Mouse (Mus musculus) embryonic facial prominence, embryonic 13.5 days (tissue): ENCODE results near the gene Prss28. TPM values are rescaled to one million over a fixed set of nuclear protein-coding genes. Genes with fewer than 3 reads are reported as not detected.

Source experiments
- ATAC-seq: fragments of 200-750 bp; cut with Nextera tagmentation; 2 replicates; pipeline ENCODE4 v1.8.0; 2017; ENCODE audit warnings: low read depth; ENCODE audit not compliant: insufficient number of reproducible peaks, insufficient read depth, low FRiP score, low TSS enrichment
- H3K27ac ChIP-seq: fragments of 300-500 bp; sonication (generic); 2 replicates; pipeline ENCODE4 v1.5.1; 2015; ENCODE audit warnings: moderate library complexity, mild to moderate bottlenecking, inconsistent platforms
- H3K27me3 ChIP-seq: fragments of 300-500 bp; sonication (generic); 2 replicates; pipeline ENCODE4 v1.6.1; 2015; ENCODE audit warnings: mild to moderate bottlenecking, inconsistent platforms
- H3K36me3 ChIP-seq: fragments of 300-500 bp; sonication (generic); 2 replicates; pipeline ENCODE4 v1.6.1; 2015; ENCODE audit warnings: mild to moderate bottlenecking, inconsistent platforms
- H3K4me1 ChIP-seq: fragments of 300-500 bp; sonication (generic); 2 replicates; pipeline ENCODE4 v1.6.1; 2015; ENCODE audit warnings: inconsistent platforms
- H3K4me2 ChIP-seq: fragments of 300-500 bp; sonication (generic); 2 replicates; pipeline ENCODE4 v1.6.1; 2015; ENCODE audit warnings: moderate library complexity, mild to moderate bottlenecking, inconsistent platforms
- H3K4me3 ChIP-seq: fragments of 300-500 bp; sonication (generic); 2 replicates; pipeline ENCODE4 v1.5.1; 2015; ENCODE audit warnings: mild to moderate bottlenecking, inconsistent platforms
- H3K9ac ChIP-seq: fragments of 300-500 bp; sonication (generic); 2 replicates; pipeline ENCODE4 v1.6.1; 2015; ENCODE audit warnings: mild to moderate bottlenecking, inconsistent platforms
- H3K9me3 ChIP-seq: fragments of 300-500 bp; sonication (generic); 2 replicates; pipeline ENCODE4 v1.6.1; 2016; ENCODE audit warnings: inconsistent platforms
- WGBS: fragments of 180-500 bp; shearing (Covaris S2); methylation state at CpG from one replicate; pipeline ENCODE4 v1.1.7; 2015; ENCODE audit warnings: mixed read lengths; 5-methylcytosine and 5-hydroxymethylcytosine counted together
- polyA plus RNA-seq: library from polyadenylated mRNA; unstranded; fragments of >200 nt; fragmentation: Nextera tagmentation; extraction: Ambion mirVana; gene quantifications from 2 replicates; pipeline ENCODE4 v1.2.1, GENCODE M21; 2015

Prss28 gene
- polyA plus RNA-seq, 1 experiment from 2014 or later = not detected

DNA sequence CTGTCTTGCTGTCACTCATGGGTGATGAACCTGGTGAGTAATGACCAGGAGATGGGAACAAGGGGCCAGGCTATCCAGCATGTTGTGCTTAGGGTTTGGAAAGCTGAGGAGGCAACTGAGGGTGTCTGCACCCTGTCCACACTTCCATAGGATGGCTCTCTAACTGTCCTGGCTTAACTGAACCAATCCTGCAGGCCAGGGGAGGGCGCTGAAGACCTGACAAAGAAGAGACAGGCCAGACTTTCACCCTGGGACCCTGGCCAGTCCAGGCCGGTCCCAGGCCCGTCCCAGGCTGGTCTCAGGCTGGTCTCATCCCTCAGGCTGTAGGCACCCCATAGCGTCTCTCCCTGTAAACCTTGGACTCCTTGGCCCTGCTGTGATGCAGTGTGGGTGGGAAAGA, 18.0 kb upstream of the Prss28 start:
- ATAC-seq = no peak
- Histone ChIP-seq H3K9ac (no peak overlapping the region), H3K4me1 (no peaks in the 10 kb centered on the region), H3K27ac (no peak overlapping the region), H3K36me3 (no peaks in the 10 kb centered on the region), H3K27me3 (no peaks in the 10 kb centered on the region), H3K9me3 (no peaks in the 10 kb centered on the region), H3K4me2 (no peak overlapping the region), H3K4me3 (no peak overlapping the region)
- 19% methylated on average over 4 of the region's 4 CpGs for WGBS

DNA sequence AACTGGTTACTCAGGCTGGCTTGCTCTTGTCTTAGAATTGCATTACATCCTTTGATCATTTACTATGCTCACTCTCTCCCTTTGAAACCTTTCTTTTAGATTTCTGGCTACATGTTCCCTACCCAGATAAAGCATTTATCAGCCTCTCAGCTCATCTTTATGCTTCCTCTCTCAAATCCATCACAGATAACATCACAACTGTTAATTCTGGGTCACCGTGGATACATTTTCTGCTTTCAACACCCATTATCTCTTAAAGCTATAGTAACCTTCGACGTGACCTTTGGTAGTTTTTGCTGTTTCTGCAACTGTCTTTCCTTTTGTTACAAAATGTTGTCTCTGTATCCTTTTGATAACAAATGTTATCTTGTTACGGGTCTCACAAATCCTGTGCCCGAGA, 15.0 kb upstream of the Prss28 start:
- H3K9ac ChIP-seq = no peak overlapping the region
- H3K36me3 ChIP-seq = no peaks in the 10 kb centered on the region
- 75% methylated on average over 5 of the region's 5 CpGs for WGBS

DNA sequence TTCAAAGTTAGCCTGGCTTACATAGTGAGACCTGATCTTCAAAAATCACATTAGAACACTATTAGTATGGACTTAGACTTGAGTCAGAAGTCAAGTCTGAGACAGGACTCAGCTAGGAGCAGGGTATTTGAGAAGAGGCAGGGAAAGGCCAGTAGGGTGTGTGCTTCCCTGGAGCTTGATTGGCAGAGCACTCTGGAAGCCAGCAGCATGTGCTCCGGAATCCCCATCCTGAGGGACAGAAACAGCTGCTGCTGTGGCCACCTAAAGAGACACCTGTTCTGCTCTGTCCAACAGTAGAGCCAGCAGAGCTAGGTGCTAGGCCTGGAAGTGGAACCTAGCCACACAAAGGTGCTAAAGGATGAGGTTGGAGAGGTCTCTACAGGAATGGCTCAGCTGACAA, 14.3 kb upstream of the Prss28 start:
- no peak overlapping the region for H3K4me3 ChIP-seq
- no peak overlapping the region for H3K4me2 ChIP-seq
- H3K27me3 ChIP-seq = no peaks in the 10 kb centered on the region
- no peaks in the 10 kb centered on the region for H3K4me1 ChIP-seq
- H3K9me3 ChIP-seq = no peaks in the 10 kb centered on the region
- no peak overlapping the region for H3K27ac ChIP-seq
- H3K36me3 ChIP-seq = no peaks in the 10 kb centered on the region
- 55% methylated on average over 1 of the region's 1 CpGs for WGBS
- ATAC-seq = no peak
- H3K9ac ChIP-seq = no peak overlapping the region

More for the DNA sequence above, 15.0 kb upstream of the Prss28 start:
- Histone ChIP-seq H3K9me3 (no peaks in the 10 kb centered on the region), H3K4me1 (no peaks in the 10 kb centered on the region), H3K27me3 (no peaks in the 10 kb centered on the region), H3K4me3 (no peak overlapping the region), H3K4me2 (no peak overlapping the region), H3K27ac (no peak overlapping the region)
- no peak for ATAC-seq

DNA sequence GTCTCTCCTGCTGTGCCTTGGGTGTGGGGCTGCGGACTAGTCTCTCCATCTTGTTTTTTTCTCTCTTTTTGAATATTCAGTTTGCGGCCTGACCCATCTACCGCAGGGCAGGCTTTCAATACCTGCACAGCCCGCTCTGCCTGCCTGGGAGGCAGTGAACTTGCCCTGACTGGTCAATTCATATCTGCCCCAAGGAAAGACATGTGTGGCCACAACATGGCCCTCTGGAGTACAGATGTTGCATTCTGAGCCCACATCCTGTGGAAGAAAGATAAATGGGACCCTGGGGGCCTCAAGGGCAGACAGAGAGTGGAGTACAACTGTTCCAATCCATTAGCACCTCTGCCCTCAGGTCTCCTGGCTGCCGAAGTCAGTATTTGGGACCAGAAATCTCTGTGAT, 10.4 kb upstream of the Prss28 start, which contains the start of gene Prss34:
Prss34 (plus strand) TSS at position 301 of the 400 bp plus-strand sequence.
- WGBS = 75% methylated on average over 5 of the region's 5 CpGs
- Histone ChIP-seq H3K36me3 (no peaks in the 10 kb centered on the region), H3K4me2 (no peak within 1 kb of the TSS), H3K4me1 (no peaks in the 10 kb centered on the region), H3K9ac (no peak within 1 kb of the TSS), H3K27ac (no peak within 1 kb of the TSS), H3K4me3 (no peak within 1 kb of the TSS), H3K9me3 (no peaks in the 10 kb centered on the region), H3K27me3 (no peaks in the 10 kb centered on the region)
- no peak for ATAC-seq

DNA sequence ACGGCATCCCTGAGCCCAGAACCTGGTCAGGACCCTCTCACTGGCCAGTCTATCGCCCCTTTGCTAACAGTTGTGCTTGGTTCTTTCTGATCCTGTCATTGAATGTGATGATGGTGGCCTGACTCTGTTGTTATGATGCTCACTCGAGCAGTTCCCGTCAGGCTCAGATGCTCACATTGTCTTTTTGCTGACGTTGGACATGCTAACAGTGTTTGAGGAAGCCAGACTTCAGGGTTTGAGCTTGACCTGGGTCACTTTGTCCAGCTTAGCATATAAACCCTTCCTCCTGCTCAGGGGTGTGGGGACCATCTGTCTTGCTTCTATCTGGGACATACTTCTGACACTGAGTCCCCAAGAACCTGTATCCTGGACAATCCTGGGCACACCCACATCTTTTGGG, 9.9 kb downstream of the Prss28 start, which contains the start of gene Prss29:
Prss29 (plus strand) TSS at position 301 of the 400 bp plus-strand sequence.
- ATAC-seq = no peak
- 72% methylated on average over 5 of the region's 5 CpGs for WGBS
- H3K27me3 ChIP-seq = peaks cover 4% of the 10 kb centered on the region; the same call in 1 of the 2 replicates
- no peaks in the 10 kb centered on the region for H3K9me3 ChIP-seq
- H3K27ac ChIP-seq = no peak within 1 kb of the TSS
- no peak within 1 kb of the TSS for H3K9ac ChIP-seq
- H3K4me1 ChIP-seq = no peaks in the 10 kb centered on the region
- H3K4me2 ChIP-seq = no peak within 1 kb of the TSS
- H3K4me3 ChIP-seq = no peak within 1 kb of the TSS
- H3K36me3 ChIP-seq = no peaks in the 10 kb centered on the region

DNA sequence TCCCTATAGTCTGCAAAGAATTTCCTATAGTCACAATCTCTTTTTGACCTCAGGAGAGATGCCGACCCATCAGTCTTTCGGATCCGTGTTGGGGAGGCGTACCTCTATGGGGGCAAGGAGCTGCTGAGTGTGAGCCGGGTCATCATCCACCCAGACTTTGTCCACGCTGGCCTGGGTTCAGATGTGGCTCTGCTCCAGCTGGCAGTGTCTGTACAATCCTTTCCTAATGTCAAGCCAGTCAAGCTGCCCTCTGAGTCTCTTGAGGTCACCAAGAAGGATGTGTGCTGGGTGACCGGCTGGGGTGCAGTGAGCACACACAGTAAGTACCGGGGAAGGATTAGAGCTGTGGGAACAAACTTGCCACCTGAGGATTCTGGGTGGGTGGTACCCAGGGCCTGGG, 12.4 kb downstream of the Prss28 start:
- Histone ChIP-seq H3K27me3 (peaks cover 4% of the 10 kb centered on the region; the same call in 1 of the 2 replicates), H3K9ac (no peak overlapping the region), H3K4me3 (no peak overlapping the region), H3K36me3 (no peaks in the 10 kb centered on the region), H3K27ac (no peak overlapping the region), H3K4me2 (no peak overlapping the region), H3K9me3 (no peaks in the 10 kb centered on the region), H3K4me1 (no peaks in the 10 kb centered on the region)
- no peak for ATAC-seq
- whole genome bisulfite sequencing = 87% methylated on average over 8 of the region's 8 CpGs

DNA sequence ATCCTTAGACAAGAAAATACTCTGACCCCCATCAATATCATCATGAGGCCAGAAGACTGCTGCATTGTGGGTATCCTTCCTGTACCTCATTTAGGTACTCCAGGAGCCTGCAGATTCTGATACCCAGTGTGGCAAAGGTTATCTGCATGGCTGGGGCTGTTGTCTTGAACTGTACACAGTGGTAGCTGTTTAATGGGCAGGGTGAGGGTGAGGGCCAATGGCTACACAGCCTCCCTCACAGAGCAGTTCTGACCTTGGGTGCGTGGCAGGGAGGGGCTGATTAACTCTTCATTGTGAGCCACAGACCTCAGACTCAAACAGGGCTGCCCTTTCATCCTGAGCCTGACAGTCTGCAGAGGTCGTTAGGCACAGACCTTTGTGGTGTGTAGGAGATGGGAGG, 14.5 kb downstream of the Prss28 start:
- no peaks in the 10 kb centered on the region for H3K36me3 ChIP-seq
- no peak overlapping the region for H3K4me2 ChIP-seq
- H3K4me1 ChIP-seq = no peaks in the 10 kb centered on the region
- no peaks in the 10 kb centered on the region for H3K9me3 ChIP-seq
- ATAC-seq = no peak
- no peak overlapping the region for H3K27ac ChIP-seq
- H3K27me3 ChIP-seq = peaks cover 4% of the 10 kb centered on the region; the same call in 1 of the 2 replicates
- H3K4me3 ChIP-seq = no peak overlapping the region
- WGBS = 16% methylated on average over 2 of the region's 2 CpGs
- no peak overlapping the region for H3K9ac ChIP-seq

DNA sequence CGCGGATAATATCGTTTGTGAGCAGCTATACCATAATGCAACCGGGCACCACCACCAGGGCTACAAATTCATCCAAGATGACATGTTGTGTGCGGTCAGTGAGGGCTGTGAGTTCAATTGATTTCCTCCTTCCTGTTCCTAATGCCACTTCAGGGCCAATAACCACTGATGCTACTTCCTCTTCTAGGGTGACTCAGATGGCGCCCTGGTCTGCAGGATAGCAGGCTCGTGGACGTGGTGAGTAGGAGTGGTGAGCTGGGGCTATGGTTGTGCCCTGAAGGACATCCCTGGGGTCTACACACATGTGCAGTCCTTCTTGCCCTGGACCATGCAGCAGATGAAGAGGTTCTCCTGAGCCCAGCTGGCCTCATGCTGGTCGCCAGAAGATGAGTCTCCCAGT, 23.9 kb downstream of the Prss28 start:
- Histone ChIP-seq H3K9me3 (no peaks in the 10 kb centered on the region), H3K4me3 (no peak overlapping the region), H3K36me3 (no peaks in the 10 kb centered on the region), H3K9ac (no peak overlapping the region), H3K27me3 (peaks cover 27% of the 10 kb centered on the region; the same call in 1 of the 2 replicates), H3K4me2 (no peak overlapping the region), H3K4me1 (no peaks in the 10 kb centered on the region), H3K27ac (no peak overlapping the region)
- no peak for ATAC-seq
- WGBS = 67% methylated on average over 9 of the region's 9 CpGs

DNA sequence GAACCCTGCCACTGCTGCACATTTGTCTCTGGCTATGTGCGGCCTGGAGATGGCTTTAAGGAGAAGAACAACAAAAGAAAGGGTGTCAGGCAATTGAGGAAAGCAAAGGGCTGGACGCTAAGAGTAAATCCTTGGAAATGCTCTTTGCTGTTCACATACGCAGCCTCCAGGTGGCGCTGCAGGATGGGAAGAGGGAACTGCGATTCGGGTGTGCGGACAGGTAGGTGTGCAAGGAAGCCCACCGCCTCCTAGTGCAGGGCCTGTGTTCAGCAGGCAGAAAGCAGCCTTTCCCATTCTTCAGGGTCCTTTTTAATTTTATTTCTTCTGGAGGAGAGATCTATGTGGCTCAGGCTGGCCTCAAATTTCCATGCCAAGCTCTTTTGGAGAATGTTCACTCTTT, 25.5 kb downstream of the Prss28 start:
- Histone ChIP-seq H3K4me3 (no peak overlapping the region), H3K27ac (no peak overlapping the region), H3K9me3 (no peaks in the 10 kb centered on the region), H3K4me1 (no peaks in the 10 kb centered on the region), H3K36me3 (no peaks in the 10 kb centered on the region), H3K9ac (no peak overlapping the region), H3K4me2 (no peak overlapping the region), H3K27me3 (peaks cover 26% of the 10 kb centered on the region; the same call in 1 of the 2 replicates)
- ATAC-seq = no peak
- 1% methylated on average over 8 of the region's 8 CpGs for WGBS

DNA sequence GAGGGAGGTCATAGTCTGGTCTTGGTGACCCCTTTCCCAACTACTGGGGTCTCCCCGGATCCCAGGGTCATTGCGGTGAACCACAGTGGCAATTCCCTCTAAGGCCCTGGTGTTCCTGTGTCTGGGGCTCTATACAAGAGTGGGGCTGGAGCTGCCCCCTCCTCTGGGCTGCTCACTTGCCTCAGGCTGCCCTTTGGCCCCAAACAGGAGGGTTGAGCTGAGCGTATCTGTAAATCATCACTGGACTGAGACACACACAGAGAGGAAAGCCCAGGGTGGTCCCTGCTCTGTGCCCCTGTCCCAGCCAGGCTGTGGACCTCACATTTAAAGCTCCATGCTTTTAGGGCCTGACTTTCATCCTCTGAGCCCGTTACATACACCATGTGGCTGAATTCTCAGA, 29.8 kb downstream of the Prss28 start:
- Histone ChIP-seq H3K9ac (no peak overlapping the region), H3K4me2 (no peak overlapping the region), H3K27me3 (peaks cover 14% of the 10 kb centered on the region; the same call in 1 of the 2 replicates), H3K4me3 (no peak overlapping the region), H3K4me1 (no peaks in the 10 kb centered on the region), H3K27ac (no peak overlapping the region), H3K9me3 (no peaks in the 10 kb centered on the region), H3K36me3 (no peaks in the 10 kb centered on the region)
- no peak for ATAC-seq
- 78% methylated on average over 4 of the region's 4 CpGs for WGBS

DNA sequence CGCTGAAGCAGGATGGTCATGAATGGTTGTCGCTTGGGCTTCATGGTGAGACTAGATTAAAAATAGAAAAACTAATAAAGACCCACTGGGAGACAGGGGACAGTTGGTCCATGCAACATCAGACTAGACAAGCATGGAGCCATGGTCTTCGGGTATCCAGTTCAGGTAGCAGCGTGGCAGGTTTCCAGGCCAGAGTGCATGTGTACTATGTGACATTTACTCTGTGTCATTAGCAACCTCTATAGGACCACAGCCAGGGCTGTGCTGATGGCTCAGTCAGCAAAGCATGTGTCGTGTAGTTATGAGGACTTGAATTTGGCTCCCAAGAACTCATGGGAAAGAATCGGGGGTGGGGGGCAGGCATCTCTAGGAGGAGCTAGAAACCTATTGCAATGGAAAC, 31.6 kb downstream of the Prss28 start:
- Histone ChIP-seq H3K4me1 (no peaks in the 10 kb centered on the region), H3K9ac (no peak overlapping the region), H3K4me2 (no peak overlapping the region), H3K36me3 (no peaks in the 10 kb centered on the region), H3K27ac (no peak overlapping the region), H3K4me3 (no peak overlapping the region), H3K9me3 (no peaks in the 10 kb centered on the region), H3K27me3 (0 out of 2 replicates have a peak, but pooled peaks cover 2% of the 10 kb centered on the region)
- ATAC-seq = no peak
- 87% methylated on average over 6 of the region's 6 CpGs for WGBS

DNA sequence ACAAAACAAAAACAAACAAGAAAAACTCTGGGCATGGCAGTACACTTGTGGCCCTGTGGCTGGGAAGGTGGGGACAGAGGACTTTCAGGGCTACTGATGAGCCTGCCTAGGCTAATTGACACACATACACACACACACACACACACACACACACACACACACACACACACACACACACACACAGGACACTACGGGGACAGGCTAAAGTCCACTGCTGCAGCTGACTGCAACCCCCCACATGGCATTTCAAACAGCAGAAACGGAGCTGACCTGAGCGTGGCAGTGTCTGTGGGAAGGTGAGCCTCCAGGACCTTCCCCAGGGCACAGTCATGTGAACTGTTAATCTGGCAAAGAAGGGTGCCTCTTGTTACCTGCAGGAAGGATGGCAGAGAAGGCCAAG, 33.0 kb downstream of the Prss28 start:
- no peak overlapping the region for H3K9ac ChIP-seq
- no peak for ATAC-seq
- no peak overlapping the region for H3K4me3 ChIP-seq
- no peaks in the 10 kb centered on the region for H3K9me3 ChIP-seq
- no peak overlapping the region for H3K27ac ChIP-seq
- H3K4me2 ChIP-seq = no peak overlapping the region
- 49% methylated on average over 3 of the region's 3 CpGs for WGBS
- H3K27me3 ChIP-seq = peaks cover 2% of the 10 kb centered on the region; the same call in 1 of the 2 replicates
- H3K36me3 ChIP-seq = no peaks in the 10 kb centered on the region
- no peaks in the 10 kb centered on the region for H3K4me1 ChIP-seq
